Mouse (Mus musculus): ENCODE data around the gene Ube2j2. TPM values are rescaled to one million over a fixed set of nuclear protein-coding genes. Genes with fewer than 3 reads are reported as not detected.

Gene Ube2j2
- polyA plus RNA-seq, 1 experiment from 2014 or later: 167 TPM

DNA sequence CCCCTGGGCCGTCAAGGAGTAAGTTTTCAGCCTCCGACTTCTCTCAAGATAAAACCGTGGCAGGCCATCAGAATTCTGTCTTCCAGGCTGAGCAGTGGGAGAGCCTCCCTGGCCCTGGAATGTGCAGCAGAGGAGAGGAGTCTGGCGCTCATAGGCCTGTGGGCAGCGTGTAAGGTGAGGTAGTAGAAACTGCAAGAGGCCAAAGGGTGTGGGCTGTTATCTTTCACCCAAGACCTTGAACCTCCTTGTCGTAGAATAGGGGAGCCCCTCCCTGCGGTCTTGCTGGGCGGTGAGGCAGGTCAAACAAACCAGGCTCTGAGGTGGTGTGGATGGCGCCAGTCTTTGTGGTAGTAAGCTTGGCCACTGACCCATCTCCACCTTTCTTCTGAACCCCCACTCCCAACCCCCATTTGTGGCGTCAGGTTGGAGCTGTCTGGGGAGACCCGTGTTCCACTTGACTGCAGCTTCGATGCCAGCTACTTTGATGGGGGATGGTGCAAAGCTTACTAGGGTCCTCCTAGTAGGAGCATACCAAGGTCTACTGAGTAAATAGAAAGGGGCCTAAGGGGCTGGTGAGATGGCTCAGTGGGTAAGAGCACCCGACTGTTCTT lies 25.5 kb downstream of the Ube2j2 start:
- H3K36me3 ChIP-seq: peaks cover 22% of the 10 kb centered on the region
- H3K4me3 ChIP-seq: no peak overlapping the region
- no peak overlapping the region for H3K9ac ChIP-seq
- H3K4me1 ChIP-seq: no peaks in the 10 kb centered on the region
- no peak overlapping the region for H3K27ac ChIP-seq
- WGBS: 90% methylated on average over 13 of the region's 13 CpGs
- ATAC-seq (ENCODE audit: low FRiP score, low read depth): no peak
- no peak overlapping the region for H3K4me2 ChIP-seq (replicated peaks)
- H3K9me3 ChIP-seq: no peaks in the 10 kb centered on the region
- no peaks in the 10 kb centered on the region for H3K27me3 ChIP-seq (replicated peaks)

GRCm38 (mm10) chr4:155970286-155970685 lies 26.7 kb downstream of the Ube2j2 start:
- 68% methylated on average over 5 of the region's 5 CpGs for WGBS
- no peak overlapping the region for H3K4me2 ChIP-seq (replicated peaks)
- H3K27me3 ChIP-seq (replicated peaks): no peaks in the 10 kb centered on the region
- H3K9me3 ChIP-seq: no peaks in the 10 kb centered on the region
- no peak overlapping the region for H3K9ac ChIP-seq
- no peak overlapping the region for H3K4me3 ChIP-seq
- no peaks in the 10 kb centered on the region for H3K4me1 ChIP-seq
- peaks cover 12% of the 10 kb centered on the region; the same call in 1 of the 2 replicates for H3K36me3 ChIP-seq
- no peak overlapping the region for H3K27ac ChIP-seq
- ATAC-seq (ENCODE audit: low FRiP score, low read depth): no peak

GRCm38 (mm10) chr4:155972651-155973050 lies 29.0 kb downstream of the Ube2j2 start:
- Histone ChIP-seq H3K9me3 (no peaks in the 10 kb centered on the region), H3K36me3 (no peaks in the 10 kb centered on the region), H3K4me2 (replicated peaks) (no peak overlapping the region), H3K27me3 (replicated peaks) (no peaks in the 10 kb centered on the region), H3K4me1 (no peaks in the 10 kb centered on the region), H3K27ac (no peak overlapping the region), H3K4me3 (no peak overlapping the region), H3K9ac (no peak overlapping the region)
- 74% methylated on average over 6 of the region's 6 CpGs for WGBS
- ATAC-seq (ENCODE audit: low FRiP score, low read depth): no peak

DNA sequence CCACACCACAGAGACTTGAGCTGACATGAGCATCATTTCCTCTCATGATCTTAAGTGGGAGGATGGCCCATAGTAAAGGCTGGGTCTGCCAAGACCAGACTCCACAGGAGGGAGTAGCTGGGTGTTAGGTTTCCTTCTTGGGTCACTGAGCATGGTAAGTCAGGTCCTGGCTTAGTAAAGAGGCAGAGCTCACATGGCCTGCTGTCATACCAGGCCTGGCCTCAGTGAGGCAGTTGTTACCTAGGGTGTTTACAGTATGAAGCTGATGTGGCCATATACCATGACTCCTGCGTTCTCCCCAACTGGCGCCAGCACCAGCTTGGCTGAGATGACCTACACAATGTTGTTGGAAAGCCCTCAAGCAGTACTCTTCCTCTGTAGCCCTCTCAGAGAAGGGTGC lies 29.6 kb downstream of the Ube2j2 start:
- 84% methylated on average over 2 of the region's 2 CpGs for WGBS
- Histone ChIP-seq H3K36me3 (no peaks in the 10 kb centered on the region), H3K9ac (no peak overlapping the region), H3K9me3 (no peaks in the 10 kb centered on the region), H3K4me1 (no peaks in the 10 kb centered on the region), H3K4me2 (replicated peaks) (no peak overlapping the region), H3K27me3 (replicated peaks) (no peaks in the 10 kb centered on the region), H3K4me3 (no peak overlapping the region), H3K27ac (no peak overlapping the region)
- no peak for ATAC-seq (ENCODE audit: low FRiP score, low read depth)

DNA sequence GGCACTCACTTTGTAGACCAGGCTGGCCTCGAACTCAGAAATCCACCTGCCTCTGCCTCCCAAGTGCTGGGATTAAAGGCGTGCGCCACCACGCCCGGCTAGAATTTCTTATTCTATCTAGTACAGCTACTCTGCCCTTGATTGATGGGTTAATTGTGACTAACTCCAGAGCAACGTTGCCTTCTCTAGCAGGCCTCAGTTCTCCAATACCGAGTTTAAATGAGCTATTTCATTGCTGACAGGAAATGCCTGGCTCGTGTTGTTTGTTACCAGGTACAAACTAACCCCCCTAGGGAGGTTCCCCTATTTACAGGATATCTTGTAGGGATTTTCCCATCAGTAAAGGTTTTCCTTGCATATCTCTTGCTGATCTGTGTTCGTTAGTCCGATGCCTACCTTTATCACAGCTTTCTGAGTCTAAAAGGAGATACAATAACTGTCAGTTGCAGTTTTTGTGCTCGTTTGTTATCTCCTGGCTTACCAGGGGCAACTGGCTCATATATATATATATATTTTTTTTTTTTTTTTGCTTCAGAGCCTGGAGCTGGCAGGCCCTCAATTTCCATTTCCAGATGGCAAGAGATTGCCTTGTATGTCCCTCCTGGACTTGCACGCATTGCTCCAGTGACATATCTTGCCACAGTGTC lies 37.9 kb downstream of the Ube2j2 start:
- H3K4me2 ChIP-seq (replicated peaks): no peak overlapping the region
- 81% methylated on average over 12 of the region's 12 CpGs for WGBS
- 0 out of 2 replicates have a peak, but pooled peaks cover 5% of the 10 kb centered on the region for H3K4me1 ChIP-seq
- no peaks in the 10 kb centered on the region for H3K27me3 ChIP-seq (replicated peaks)
- no peaks in the 10 kb centered on the region for H3K9me3 ChIP-seq
- H3K9ac ChIP-seq: no peak overlapping the region
- no peaks in the 10 kb centered on the region for H3K36me3 ChIP-seq
- H3K27ac ChIP-seq: no peak overlapping the region
- no peak overlapping the region for H3K4me3 ChIP-seq
- no peak for ATAC-seq (ENCODE audit: low FRiP score, low read depth)

DNA sequence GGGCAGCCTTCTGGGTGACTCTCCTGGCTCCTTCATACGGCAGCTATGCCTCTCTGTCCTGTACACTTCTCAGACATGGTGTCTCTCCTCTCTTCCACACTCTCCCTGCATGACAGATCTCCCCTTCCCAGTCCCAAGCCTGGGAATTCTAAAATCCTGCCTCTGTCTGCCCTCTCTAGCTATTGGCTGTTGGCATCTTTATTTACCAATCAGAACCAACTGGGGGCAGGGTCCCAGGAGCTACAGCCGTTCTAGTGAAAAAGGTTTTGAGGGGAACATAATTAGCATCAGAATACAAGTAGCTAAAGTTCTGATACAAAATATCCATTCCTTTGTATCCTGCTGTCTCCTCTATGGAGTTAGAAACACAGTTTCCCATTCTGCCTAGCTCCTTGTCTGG lies 40.2 kb downstream of the Ube2j2 start:
- 0 out of 2 replicates have a peak, but pooled peaks cover 5% of the 10 kb centered on the region for H3K4me1 ChIP-seq
- no peaks in the 10 kb centered on the region for H3K27me3 ChIP-seq (replicated peaks)
- 8% methylated on average over 2 of the region's 2 CpGs for WGBS
- H3K36me3 ChIP-seq: no peaks in the 10 kb centered on the region
- peak overlapping the region; percentile 14; the same call in 1 of the 2 replicates for H3K4me2 ChIP-seq (replicated peaks)
- no peak overlapping the region for H3K27ac ChIP-seq
- no peaks in the 10 kb centered on the region for H3K9me3 ChIP-seq
- ATAC-seq (ENCODE audit: low FRiP score, low read depth): no peak
- no peak overlapping the region for H3K9ac ChIP-seq
- H3K4me3 ChIP-seq: no peak overlapping the region

- Histone ChIP-seq H3K4me1 (peaks cover 24% of the 10 kb centered on the region), H3K4me2 (replicated peaks) (peak overlapping the region; percentile 99), H3K9me3 (no peaks in the 10 kb centered on the region), H3K4me3 (peak overlapping the region; percentile 81), H3K27ac (no peak overlapping the region), H3K36me3 (peaks cover 8% of the 10 kb centered on the region), H3K9ac (peak overlapping the region; percentile 67), H3K27me3 (replicated peaks) (no peaks in the 10 kb centered on the region)
- 90% methylated on average over 22 of the region's 22 CpGs for WGBS
- ATAC-seq (ENCODE audit: low FRiP score, low read depth): peak; percentile 8
Observed at GRCm38 (mm10) chr4:155991211-155991907, 47.7 kb downstream of the Ube2j2 start.

DNA sequence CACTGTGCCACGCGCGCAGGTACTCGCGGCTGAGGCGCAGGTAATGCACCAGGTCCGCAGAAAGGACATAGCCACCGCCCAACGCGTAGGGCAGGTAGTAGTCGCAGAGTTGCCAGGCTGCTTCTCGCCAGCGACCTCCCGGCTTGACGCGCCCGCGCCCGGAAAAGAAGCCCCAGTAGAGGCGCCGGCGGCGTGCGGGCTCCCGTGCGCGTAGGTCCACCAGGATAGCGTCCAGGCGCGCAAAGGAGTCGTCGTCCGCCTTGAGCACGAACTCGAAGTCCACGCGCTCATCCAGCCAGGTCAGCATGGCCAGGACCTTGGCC lies 48.2 kb downstream of the Ube2j2 start:
- Histone ChIP-seq H3K27ac (peak overlapping the region; percentile 74), H3K9me3 (no peaks in the 10 kb centered on the region), H3K9ac (peak overlapping the region; percentile 67), H3K4me2 (replicated peaks) (peak overlapping the region; percentile 99), H3K4me3 (peak overlapping the region; percentile 81), H3K4me1 (peaks cover 24% of the 10 kb centered on the region), H3K36me3 (peaks cover 14% of the 10 kb centered on the region), H3K27me3 (replicated peaks) (no peaks in the 10 kb centered on the region)
- 37% methylated on average over 37 of the region's 37 CpGs for WGBS
- peak; percentile 14; the same call in 1 of the 2 replicates for ATAC-seq (ENCODE audit: low FRiP score, low read depth)

- under 1% methylated on average over 99 of the region's 99 CpGs for WGBS
- H3K27ac ChIP-seq: peak within 1 kb of the TSS; percentile 74
- H3K4me1 ChIP-seq: peaks cover 24% of the 10 kb centered on the region
- peak within 1 kb of the TSS; percentile 99 for H3K4me2 ChIP-seq (replicated peaks)
- no peaks in the 10 kb centered on the region for H3K9me3 ChIP-seq
- no peaks in the 10 kb centered on the region for H3K27me3 ChIP-seq (replicated peaks)
- H3K9ac ChIP-seq: peak within 1 kb of the TSS; percentile 83
- H3K36me3 ChIP-seq: peaks cover 17% of the 10 kb centered on the region
- peak within 1 kb of the TSS; percentile 81 for H3K4me3 ChIP-seq
- peak; percentile 88 for ATAC-seq (ENCODE audit: low FRiP score, low read depth)
Observed at GRCm38 (mm10) chr4:155992241-155992905, 48.7 kb downstream of the Ube2j2 start, which contains the start of the genes B3galt6 and Sdf4. TSS of gene B3galt6 (minus strand) at chr4:155992649. TSS of gene Sdf4 (plus strand) at chr4:155992872.

- peak; percentile 84 for ATAC-seq (ENCODE audit: low FRiP score, low read depth)
- peak overlapping the region; percentile 78 for H3K4me2 ChIP-seq (replicated peaks)
- peaks cover 24% of the 10 kb centered on the region for H3K4me1 ChIP-seq
- H3K36me3 ChIP-seq: peaks cover 24% of the 10 kb centered on the region
- no peaks in the 10 kb centered on the region for H3K9me3 ChIP-seq
- no peaks in the 10 kb centered on the region for H3K27me3 ChIP-seq (replicated peaks)
- WGBS: under 1% methylated on average over 70 of the region's 70 CpGs
- H3K9ac ChIP-seq: peak overlapping the region; percentile 83
- H3K4me3 ChIP-seq: peak overlapping the region; percentile 81
- H3K27ac ChIP-seq: peak overlapping the region; percentile 64
Observed at GRCm38 (mm10) chr4:155992906-155993547, 49.4 kb downstream of the Ube2j2 start.

DNA sequence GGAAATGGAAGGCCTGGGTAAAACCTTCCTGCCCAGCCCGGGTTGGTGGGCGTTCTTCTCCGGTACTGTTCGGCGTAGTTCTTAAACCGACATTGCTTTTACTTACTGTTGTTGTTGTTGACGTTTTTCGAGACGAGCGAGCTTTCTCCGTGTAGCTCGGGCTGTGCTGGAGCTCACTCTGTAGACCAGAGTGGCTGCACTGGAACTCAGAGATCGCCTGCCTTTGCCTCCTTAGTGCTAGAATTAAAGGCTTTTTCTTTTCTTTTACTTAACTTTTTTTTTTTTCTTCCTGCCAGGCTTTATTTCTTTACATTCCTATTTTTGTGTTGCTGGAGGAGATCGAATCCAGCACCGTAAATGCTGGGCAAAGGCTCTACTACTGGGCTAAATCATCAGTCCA lies 50.0 kb downstream of the Ube2j2 start:
- Histone ChIP-seq H3K9ac (peak overlapping the region; percentile 83), H3K9me3 (no peaks in the 10 kb centered on the region), H3K27me3 (replicated peaks) (no peaks in the 10 kb centered on the region), H3K4me2 (replicated peaks) (peak overlapping the region; percentile 78), H3K36me3 (peaks cover 28% of the 10 kb centered on the region), H3K4me1 (peaks cover 24% of the 10 kb centered on the region), H3K4me3 (peak overlapping the region; percentile 81), H3K27ac (peak overlapping the region; percentile 64)
- ATAC-seq (ENCODE audit: low FRiP score, low read depth): no peak
- WGBS: 5% methylated on average over 15 of the region's 15 CpGs
